Mouse (Mus musculus): ENCODE data around the gene Egln2. TPM values are rescaled to one million over a fixed set of nuclear protein-coding genes. Genes with fewer than 3 reads are reported as not detected.

The Egln2 gene
- polyA plus RNA-seq (2015; fragmentation: Nextera tagmentation; extraction: Ambion mirVana), result 66.1 and 72.4 TPM in 2 replicates

DNA sequence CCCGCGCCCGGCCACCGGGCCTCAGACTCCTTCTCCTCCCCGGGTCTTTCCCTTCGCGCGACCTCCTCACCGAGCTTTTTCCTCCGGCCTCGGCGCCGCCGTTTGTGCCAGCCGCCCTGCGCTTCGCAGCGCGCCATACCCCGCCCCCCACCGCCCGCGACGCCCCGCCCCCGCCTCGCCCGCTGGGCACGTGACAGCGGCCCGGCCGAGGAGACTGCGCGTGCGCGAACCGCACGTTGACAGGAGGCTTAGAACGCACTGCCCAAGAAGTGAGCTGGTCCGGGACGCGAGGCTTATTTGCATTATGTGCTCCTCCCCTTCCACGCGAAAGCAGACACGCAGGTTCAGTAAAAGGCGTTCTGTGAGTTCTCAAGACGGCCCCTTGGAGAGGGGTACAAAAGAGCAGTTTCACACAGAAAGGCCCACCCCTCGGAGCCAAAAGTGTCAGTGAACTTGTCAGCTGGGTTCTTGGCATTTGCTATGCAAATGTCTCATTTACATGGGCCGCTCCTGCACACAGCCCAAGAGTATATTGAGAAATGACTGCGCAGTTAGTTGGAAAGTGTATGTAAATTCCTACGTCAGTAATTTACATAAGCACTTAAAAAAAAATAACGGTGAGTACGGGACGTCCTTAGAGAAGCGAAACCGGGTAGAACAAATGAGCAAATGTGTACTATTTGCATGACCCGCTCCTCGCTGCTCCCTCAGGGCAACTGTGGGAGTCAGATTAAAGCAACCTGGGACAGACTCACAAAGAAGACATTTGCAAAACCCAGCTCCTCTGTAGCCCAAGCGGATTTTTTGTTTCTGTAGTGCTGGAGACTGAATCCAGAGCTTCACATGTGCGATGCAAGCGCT lies at the start of gene Egln2:
Gene Egln2, minus strand, starts transcription at position 189 of the 861 bp plus-strand sequence.
- under 1% methylated on average over 61 of the region's 61 CpGs for WGBS
- Histone ChIP-seq H3K4me1 (ENCODE audit: control insufficient read depth, insufficient read depth, low read length) (peaks cover 38% of the 10 kb centered on the region), H3K4me2 (ENCODE audit: low read depth, low read length) (peak within 1 kb of the TSS; percentile 85), H3K36me3 (ENCODE audit: control insufficient read depth, insufficient read depth, low read length) (peaks cover 3% of the 10 kb centered on the region; the same call in 1 of the 2 replicates), H3K9ac (ENCODE audit: low read depth, low read length) (peak within 1 kb of the TSS; percentile 89), H3K9me3 (ENCODE audit: control insufficient read depth, low read length) (no peaks in the 10 kb centered on the region), H3K4me3 (ENCODE audit: low read length) (peak within 1 kb of the TSS; percentile 76), H3K27me3 (replicated peaks; ENCODE audit: control insufficient read depth, insufficient read depth, low read length) (no peaks in the 10 kb centered on the region), H3K27ac (ENCODE audit: low read length) (peak within 1 kb of the TSS; percentile 98)
- ATAC-seq, result peak; percentile 87

DNA sequence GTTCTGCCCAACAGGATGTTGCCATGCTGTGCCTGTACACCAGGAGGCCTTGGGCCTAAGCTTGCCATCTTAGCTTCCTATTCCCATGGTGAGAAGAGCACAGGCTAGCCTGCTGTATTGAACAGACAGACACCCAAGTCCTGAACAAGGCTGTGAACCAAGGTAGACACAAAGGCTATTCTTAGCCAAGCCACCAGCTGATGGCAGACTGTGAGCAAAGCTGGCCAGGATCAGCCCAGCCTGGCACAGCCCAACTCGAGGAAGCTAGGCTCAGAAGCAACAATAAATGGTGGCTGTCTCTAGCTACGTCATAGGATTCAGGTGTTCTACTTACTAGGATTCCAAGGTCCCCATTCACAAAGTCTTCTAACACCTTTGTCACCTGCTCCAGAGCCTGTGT lies 46.0 kb upstream of the Egln2 start:
- WGBS, result 93% methylated on average over 2 of the region's 2 CpGs
- Histone ChIP-seq H3K9me3 (ENCODE audit: control insufficient read depth, low read length) (no peaks in the 10 kb centered on the region), H3K4me2 (ENCODE audit: low read depth, low read length) (no peak overlapping the region), H3K4me1 (ENCODE audit: control insufficient read depth, insufficient read depth, low read length) (no peaks in the 10 kb centered on the region), H3K27me3 (replicated peaks; ENCODE audit: control insufficient read depth, insufficient read depth, low read length) (no peaks in the 10 kb centered on the region), H3K9ac (ENCODE audit: low read depth, low read length) (no peak overlapping the region), H3K4me3 (ENCODE audit: low read length) (no peak overlapping the region), H3K27ac (ENCODE audit: low read length) (no peak overlapping the region), H3K36me3 (ENCODE audit: control insufficient read depth, insufficient read depth, low read length) (peaks cover 17% of the 10 kb centered on the region)
- no peak for ATAC-seq

DNA sequence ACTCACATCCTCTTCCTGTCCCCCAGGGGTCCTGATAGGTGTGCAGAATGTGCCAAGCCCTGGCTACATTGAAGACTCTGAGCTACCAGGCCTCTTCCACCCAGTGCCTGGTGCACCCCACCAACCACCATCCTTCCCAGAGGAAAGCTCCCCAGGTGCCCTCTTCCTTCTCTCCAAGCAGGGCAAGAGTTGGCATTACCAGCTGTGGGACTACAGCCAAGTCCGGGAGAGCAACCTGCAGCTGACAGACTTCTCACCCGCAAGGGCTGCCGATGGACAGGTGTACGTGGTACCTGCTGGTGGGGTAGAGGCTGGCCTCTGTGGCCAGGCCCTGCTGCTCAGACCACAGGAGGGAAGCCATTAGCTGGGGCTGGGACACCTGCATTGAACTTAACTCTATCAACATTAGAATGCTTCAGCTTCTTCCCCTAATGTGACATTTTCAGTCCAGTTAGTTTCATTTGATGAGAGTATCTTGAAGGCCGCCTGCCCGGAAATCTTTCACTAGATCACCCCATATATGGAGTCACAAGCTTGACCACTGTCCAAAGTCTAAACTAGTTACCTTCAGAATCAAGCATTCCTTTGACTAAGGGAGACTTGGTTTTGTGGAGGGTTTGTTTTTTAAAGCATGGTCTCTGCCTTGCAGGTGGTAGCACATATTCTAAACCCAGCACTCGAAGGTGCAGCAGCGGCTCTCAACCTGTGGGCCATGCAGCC lies 37.3 kb upstream of the Egln2 start:
- Histone ChIP-seq H3K27ac (ENCODE audit: low read length) (no peak overlapping the region), H3K27me3 (replicated peaks; ENCODE audit: control insufficient read depth, insufficient read depth, low read length) (no peaks in the 10 kb centered on the region), H3K9ac (ENCODE audit: low read depth, low read length) (no peak overlapping the region), H3K4me2 (ENCODE audit: low read depth, low read length) (no peak overlapping the region), H3K4me1 (ENCODE audit: control insufficient read depth, insufficient read depth, low read length) (no peaks in the 10 kb centered on the region), H3K9me3 (ENCODE audit: control insufficient read depth, low read length) (no peaks in the 10 kb centered on the region), H3K36me3 (ENCODE audit: control insufficient read depth, insufficient read depth, low read length) (peaks cover 12% of the 10 kb centered on the region; the same call in 1 of the 2 replicates), H3K4me3 (ENCODE audit: low read length) (no peak overlapping the region)
- 90% methylated on average over 8 of the region's 8 CpGs for WGBS
- ATAC-seq, result 0 out of 2 replicates have a peak, but pooled peaks have one; percentile 21

DNA sequence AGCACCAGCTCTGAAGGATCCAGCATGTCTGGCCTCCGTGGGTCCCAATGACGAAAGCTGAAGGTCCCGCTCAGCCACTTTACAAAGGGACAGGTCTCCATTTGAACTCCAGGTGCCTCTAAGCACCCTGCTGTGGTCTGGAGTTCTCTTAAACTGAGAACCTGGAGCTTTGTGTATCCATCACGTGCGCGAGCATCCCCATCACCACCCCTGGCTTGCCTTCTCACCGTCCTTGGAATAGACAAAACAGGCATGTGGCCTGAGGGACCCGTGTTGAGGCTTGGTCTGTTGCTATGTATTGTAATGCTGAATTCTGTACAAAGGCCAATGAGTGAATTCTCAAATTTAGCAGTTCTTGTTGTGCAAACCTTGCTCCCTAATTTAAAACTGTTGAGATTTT lies 32.2 kb upstream of the Egln2 start:
- peaks cover 10% of the 10 kb centered on the region for H3K4me1 ChIP-seq (ENCODE audit: control insufficient read depth, insufficient read depth, low read length)
- WGBS, result 90% methylated on average over 8 of the region's 8 CpGs
- H3K36me3 ChIP-seq (ENCODE audit: control insufficient read depth, insufficient read depth, low read length), result peaks cover 1% of the 10 kb centered on the region; the same call in 1 of the 2 replicates
- H3K9ac ChIP-seq (ENCODE audit: low read depth, low read length), result no peak overlapping the region
- no peaks in the 10 kb centered on the region for H3K27me3 ChIP-seq (replicated peaks; ENCODE audit: control insufficient read depth, insufficient read depth, low read length)
- no peak overlapping the region for H3K4me3 ChIP-seq (ENCODE audit: low read length)
- no peaks in the 10 kb centered on the region for H3K9me3 ChIP-seq (ENCODE audit: control insufficient read depth, low read length)
- no peak for ATAC-seq
- H3K4me2 ChIP-seq (ENCODE audit: low read depth, low read length), result no peak overlapping the region
- no peak overlapping the region for H3K27ac ChIP-seq (ENCODE audit: low read length)

DNA sequence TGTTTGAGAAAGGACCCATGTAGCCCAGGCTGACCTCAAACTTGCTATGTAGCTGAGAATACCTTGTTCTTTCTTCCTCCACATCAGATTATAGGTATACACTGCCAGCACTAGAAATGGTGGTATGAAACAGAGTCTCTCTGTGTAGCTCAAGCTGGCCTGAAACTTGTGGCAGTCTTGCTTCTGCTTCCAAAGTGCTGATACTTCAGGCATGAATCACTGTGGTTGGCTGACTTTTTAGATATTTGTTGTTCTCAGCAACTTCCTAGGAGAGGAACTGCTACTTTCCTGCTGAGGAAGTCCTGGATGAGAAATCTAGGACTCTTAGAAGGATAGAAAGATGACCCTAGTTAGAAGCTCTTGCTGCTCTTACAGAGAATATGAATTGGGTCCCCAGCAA lies 31.8 kb upstream of the Egln2 start:
- Histone ChIP-seq H3K4me2 (ENCODE audit: low read depth, low read length) (no peak overlapping the region), H3K9ac (ENCODE audit: low read depth, low read length) (no peak overlapping the region), H3K4me1 (ENCODE audit: control insufficient read depth, insufficient read depth, low read length) (peaks cover 14% of the 10 kb centered on the region), H3K27ac (ENCODE audit: low read length) (no peak overlapping the region), H3K27me3 (replicated peaks; ENCODE audit: control insufficient read depth, insufficient read depth, low read length) (no peaks in the 10 kb centered on the region), H3K9me3 (ENCODE audit: control insufficient read depth, low read length) (no peaks in the 10 kb centered on the region), H3K36me3 (ENCODE audit: control insufficient read depth, insufficient read depth, low read length) (0 out of 2 replicates have a peak, but pooled peaks cover 4% of the 10 kb centered on the region), H3K4me3 (ENCODE audit: low read length) (no peak overlapping the region)
- ATAC-seq, result no peak

DNA sequence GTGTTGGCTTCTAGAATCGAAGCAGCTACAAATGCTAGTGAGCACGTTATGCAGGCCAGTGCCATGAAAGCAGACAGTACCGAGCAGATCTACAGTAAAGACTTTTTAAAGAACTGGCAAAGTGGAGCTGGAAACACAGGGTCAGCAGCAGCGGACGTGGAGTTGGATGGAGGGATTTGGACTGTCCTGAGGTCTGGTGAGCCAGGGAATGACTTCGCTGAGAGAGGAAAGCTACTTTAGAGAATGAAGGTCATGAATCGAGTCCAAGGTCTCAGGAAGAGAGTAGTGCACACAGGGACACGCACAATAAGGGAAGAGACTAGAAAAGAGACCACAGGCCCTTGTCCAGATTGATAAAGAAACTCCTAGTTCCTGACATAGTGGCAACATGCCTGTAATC lies 31.0 kb upstream of the Egln2 start:
- no peak overlapping the region for H3K4me2 ChIP-seq (ENCODE audit: low read depth, low read length)
- H3K27ac ChIP-seq (ENCODE audit: low read length), result peak overlapping the region; percentile 19; the same call in 1 of the 2 replicates
- H3K36me3 ChIP-seq (ENCODE audit: control insufficient read depth, insufficient read depth, low read length), result peaks cover 7% of the 10 kb centered on the region; the same call in 1 of the 2 replicates
- ATAC-seq, result no peak
- H3K9ac ChIP-seq (ENCODE audit: low read depth, low read length), result 0 out of 2 replicates have a peak overlapping the region, but pooled peaks have one; percentile 16
- H3K4me3 ChIP-seq (ENCODE audit: low read length), result no peak overlapping the region
- 91% methylated on average over 8 of the region's 8 CpGs for WGBS
- H3K9me3 ChIP-seq (ENCODE audit: control insufficient read depth, low read length), result no peaks in the 10 kb centered on the region
- no peaks in the 10 kb centered on the region for H3K27me3 ChIP-seq (replicated peaks; ENCODE audit: control insufficient read depth, insufficient read depth, low read length)
- H3K4me1 ChIP-seq (ENCODE audit: control insufficient read depth, insufficient read depth, low read length), result peaks cover 16% of the 10 kb centered on the region

DNA sequence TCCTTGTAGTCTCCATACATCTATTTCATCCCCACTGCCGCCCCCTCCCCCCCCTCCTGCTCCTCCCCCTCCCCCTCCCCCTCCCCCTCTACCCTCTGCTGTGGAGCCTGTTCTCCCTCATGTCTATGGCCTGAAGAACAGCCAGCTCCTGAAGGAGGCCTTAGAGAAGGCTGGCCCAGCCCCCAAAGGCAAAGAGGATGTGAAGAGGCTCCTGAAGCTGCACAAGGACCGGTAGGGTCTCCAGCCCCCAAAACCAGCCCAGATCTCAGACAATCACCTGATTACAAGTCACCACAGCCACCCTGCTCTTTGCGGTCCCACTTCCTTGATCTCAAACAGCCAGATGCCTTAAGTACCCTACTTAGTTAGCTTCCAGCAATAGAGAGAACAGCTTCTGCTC lies 30.5 kb upstream of the Egln2 start:
- no peak for ATAC-seq
- Histone ChIP-seq H3K4me1 (ENCODE audit: control insufficient read depth, insufficient read depth, low read length) (peaks cover 16% of the 10 kb centered on the region), H3K4me3 (ENCODE audit: low read length) (no peak overlapping the region), H3K27ac (ENCODE audit: low read length) (peak overlapping the region; percentile 19; the same call in 1 of the 2 replicates), H3K27me3 (replicated peaks; ENCODE audit: control insufficient read depth, insufficient read depth, low read length) (no peaks in the 10 kb centered on the region), H3K36me3 (ENCODE audit: control insufficient read depth, insufficient read depth, low read length) (peaks cover 12% of the 10 kb centered on the region), H3K9ac (ENCODE audit: low read depth, low read length) (0 out of 2 replicates have a peak overlapping the region, but pooled peaks have one; percentile 16), H3K4me2 (ENCODE audit: low read depth, low read length) (no peak overlapping the region), H3K9me3 (ENCODE audit: control insufficient read depth, low read length) (no peaks in the 10 kb centered on the region)
- 81% methylated on average over 3 of the region's 3 CpGs for WGBS

DNA sequence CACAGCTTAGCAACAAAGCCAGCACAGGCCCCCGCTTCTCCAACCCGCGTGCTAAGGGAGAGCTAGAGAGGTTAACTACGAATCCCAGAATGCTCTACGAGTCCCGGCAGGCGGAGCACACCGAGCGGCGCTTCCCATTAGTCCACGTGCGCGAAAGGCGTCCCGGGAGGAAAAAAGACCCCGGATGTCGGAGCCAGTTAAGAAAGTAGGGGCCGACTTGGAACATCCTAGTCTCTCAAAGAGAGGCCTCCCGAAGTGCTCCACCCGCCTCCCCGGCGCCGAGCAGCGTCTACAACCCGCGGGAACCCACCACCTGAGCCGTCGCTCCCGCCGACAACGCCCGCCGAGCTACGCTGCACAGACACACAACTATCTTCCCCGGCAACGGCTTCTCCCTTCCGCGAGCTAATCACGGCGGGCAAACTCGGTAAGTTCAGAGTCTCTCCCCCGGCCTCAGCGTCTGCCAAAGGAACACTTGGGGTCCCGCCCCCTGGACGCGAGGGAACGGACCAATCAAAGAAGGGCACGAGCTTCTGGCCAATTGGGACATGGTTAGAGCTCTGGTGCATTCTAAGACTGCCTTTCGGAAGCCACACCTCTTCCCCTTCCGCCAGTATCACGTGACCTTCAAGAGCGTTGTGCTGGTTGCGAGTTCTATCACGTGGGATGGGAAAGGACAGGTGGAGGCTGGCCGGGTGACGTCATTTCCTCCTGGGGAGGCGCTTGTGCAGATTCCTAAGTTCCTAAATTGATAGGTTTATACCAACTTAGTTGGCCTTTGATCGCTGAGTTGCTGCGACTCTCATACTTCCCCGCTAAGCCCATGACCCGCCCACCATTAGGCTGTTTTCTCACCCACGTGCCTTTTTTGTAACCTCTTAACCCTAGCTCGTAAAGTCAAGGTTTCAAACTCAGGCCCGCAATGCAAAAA lies 29.3 kb upstream of the Egln2 start, which contains the start of the genes BC024978 and Snrpa:
Gene BC024978, plus strand, starts transcription at position 101 of the 931 bp plus-strand sequence.
Gene Snrpa, minus strand, starts transcription at position 591 of the 931 bp plus-strand sequence.
- WGBS, result under 1% methylated on average over 62 of the region's 64 CpGs
- H3K36me3 ChIP-seq (ENCODE audit: control insufficient read depth, insufficient read depth, low read length), result peaks cover 20% of the 10 kb centered on the region

More for the DNA sequence above, 29.3 kb upstream of the Egln2 start, which contains the start of the genes BC024978 and Snrpa:
- no peaks in the 10 kb centered on the region for H3K9me3 ChIP-seq (ENCODE audit: control insufficient read depth, low read length)
- peak within 1 kb of the TSS; percentile 97 for H3K9ac ChIP-seq (ENCODE audit: low read depth, low read length)
- no peaks in the 10 kb centered on the region for H3K27me3 ChIP-seq (replicated peaks; ENCODE audit: control insufficient read depth, insufficient read depth, low read length)
- H3K4me1 ChIP-seq (ENCODE audit: control insufficient read depth, insufficient read depth, low read length), result peaks cover 16% of the 10 kb centered on the region
- peak within 1 kb of the TSS; percentile 100 for H3K27ac ChIP-seq (ENCODE audit: low read length)
- ATAC-seq, result peak; percentile 99
- peak within 1 kb of the TSS; percentile 96 for H3K4me3 ChIP-seq (ENCODE audit: low read length)
- H3K4me2 ChIP-seq (ENCODE audit: low read depth, low read length), result peak within 1 kb of the TSS; percentile 62

Data from intestine, embryonic 16.5 days (tissue).